Mouse (Mus musculus): Measurements from ENCODE around the gene Irgm1.

- TF ChIP-seq POLR2A (IDR thresholded peaks at IDR 0.05; ENCODE audit: borderline replicate concordance, extremely low read depth, low read depth, low read length) (no peak), CTCF (IDR thresholded peaks at IDR 0.05; ENCODE audit: insufficient read depth, low read length) (no peak)
Measured at GRCm38 (mm10) chr11:48838879-48839680, 32.4 kb downstream of the Irgm1 start.

All from lung, adult 2 months (tissue).